Mouse (Mus musculus) heart, adult 9 months (tissue): ENCODE results near the gene Bcas3.

Source experiments
- DNase-seq, 2 experiments: peaks; one replicate each; pipeline ENCODE4 v3.0.0; 2022; ENCODE audit warnings: low spot score in 2 of 2

Bcas3 gene

DNA sequence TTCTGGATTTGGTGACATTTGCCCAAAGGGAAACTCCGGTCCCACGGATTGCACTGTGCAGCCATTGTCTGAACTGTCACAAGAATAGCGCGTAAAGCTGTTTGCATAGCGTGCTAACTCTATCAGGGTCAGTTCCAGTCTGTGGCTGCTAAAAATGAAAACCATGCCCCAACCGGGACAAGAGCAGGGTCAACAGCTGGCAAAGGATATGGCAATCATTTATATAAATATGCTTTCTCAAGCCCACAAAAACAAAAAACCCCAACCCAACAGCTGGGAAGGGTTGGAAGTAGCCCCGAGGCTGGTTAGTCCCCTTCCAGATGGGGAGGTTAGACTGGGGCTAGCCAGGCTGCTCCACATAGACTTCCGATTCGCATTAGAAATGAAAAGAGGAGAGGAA, 314.8 kb downstream of the Bcas3 start:
- DNase-seq, result no peak

DNA sequence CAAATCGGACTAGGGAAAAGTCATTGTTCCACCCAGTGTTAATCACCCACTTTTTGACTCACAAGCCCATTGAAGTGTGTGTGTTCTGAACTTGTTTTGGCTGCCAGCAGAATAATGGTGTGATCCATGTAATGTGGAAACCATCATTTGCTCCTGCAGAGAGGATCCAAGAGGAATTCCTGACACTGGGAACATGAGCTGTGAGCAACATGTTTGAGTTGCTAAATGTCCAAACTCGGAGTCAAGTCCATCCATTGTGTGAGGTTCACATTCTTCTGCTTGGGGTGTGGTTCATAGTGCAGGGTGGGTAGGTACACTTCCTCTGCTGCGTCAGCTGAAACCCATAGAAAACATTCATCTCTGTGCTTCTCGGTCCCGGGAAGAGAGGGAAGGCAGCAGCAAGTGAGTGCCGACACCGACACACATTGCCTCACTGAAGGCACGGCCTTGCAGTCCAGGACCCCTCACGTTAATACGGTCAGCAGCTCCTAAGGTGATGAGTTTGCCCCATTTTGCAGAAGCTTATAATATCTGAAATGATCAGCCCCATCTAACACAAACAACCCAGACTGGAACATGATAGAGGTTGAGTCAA, 320.0 kb downstream of the Bcas3 start:
- no peak for DNase-seq

DNA sequence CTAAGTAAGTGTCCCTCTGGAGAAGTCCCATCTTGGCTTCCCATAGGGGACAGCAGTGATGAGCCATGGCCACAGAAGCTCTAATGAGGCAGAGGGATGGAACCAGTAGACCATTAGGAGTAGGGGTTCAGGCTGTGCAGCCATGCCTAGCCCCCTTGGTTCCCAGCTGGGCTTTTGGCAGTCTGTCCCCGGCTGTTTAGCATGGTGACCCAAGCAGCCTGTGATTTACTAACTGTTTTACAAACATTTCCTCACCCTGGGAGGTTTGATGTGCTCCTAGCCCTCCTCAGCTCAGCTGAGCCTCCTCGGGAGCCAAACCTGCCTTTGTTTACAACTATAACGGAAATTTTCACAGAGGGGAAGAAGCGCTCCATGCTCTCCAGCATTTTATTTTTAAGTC, 322.3 kb downstream of the Bcas3 start:
- DNase-seq, result no peak

DNA sequence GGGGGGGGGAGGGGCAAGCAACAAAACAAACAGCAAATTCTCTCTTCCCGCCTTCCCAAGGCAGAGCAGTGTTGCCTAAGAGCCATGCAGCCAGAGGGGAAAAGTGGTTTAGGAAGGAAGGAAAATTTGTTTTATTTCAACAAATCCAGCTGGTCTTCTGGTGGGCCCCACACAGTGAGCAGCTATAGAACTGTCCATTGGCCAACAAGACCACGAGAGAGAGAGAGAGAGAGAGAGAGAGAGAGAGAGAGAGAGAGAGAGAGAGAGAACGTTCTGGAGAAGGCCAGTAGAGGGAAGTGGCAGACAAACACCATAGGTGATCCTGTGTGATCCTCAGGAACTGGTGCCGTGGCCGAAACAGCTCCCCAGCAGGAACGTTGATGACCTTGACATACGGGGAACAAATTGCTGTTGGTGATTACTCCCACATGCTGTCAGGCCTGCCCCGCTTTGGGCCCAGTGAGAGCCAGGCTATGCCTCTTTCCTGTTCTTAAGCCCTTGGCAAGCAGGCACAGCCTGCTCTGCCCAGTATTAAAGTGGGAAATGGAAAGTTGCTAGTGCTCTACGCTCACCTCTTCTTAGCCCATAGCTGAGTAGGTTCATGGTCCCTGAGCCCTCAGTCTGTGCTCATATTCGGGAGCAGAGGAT, 323.5 kb downstream of the Bcas3 start:
- no peak for DNase-seq

DNA sequence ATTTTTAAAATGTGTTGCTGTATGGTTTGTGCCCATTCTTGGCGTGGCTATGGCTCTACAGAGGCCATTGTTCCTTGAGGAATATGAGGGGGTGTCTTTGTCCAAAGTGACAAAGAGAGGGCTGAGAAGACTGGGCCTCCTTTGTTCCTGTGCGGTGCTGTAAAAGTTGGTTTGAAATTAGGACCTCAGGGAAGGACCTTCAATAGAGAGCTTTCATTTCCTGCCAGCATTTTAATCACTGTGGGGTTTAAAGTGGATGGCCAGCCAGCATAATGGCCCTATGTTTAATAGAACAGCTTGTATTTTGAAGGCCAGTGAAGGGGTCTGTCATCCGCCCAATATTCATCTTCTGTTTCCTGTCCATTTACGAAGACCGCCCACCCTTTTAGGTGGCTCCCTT, 325.7 kb downstream of the Bcas3 start:
- no peak for DNase-seq

DNA sequence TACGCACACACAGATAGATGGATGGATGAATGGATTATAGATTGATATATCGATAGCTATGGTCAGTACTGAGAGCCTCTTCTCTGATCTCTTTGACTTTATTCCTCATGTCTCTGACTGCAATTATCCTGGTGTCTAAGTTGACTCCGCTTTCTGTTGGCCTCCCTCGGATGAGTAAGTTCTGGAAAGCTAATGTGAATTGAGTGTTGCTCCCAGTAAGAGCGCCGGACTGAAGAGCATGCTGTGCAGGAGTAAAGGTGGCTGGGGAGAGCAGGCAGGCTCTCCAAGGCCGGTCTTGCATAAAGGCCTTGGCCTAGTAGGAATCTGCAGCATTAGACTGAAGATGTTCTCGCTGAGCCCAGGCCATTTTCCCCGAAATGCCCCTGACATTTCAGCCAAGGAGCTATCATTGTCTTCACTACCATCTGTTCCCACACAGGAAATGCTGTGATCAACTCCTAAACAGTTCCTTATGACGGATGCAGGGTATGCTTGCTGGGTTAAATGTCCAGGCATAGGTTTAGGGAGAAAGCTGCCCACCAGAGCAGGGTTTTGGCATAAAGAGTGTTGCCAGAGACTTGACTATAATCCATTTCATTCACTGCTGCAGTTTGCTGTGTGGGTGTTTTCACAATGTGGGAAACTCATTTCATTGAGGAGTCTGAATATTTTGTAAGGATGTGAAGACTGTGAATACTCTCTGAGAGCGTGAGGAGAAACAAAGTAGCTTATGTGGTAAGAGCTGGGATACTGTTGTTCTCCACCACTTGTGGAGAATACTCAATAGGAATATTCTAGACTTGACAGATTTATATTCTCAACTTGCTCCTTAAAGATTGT, 328.8 kb downstream of the Bcas3 start:
- no peak for DNase-seq

DNA sequence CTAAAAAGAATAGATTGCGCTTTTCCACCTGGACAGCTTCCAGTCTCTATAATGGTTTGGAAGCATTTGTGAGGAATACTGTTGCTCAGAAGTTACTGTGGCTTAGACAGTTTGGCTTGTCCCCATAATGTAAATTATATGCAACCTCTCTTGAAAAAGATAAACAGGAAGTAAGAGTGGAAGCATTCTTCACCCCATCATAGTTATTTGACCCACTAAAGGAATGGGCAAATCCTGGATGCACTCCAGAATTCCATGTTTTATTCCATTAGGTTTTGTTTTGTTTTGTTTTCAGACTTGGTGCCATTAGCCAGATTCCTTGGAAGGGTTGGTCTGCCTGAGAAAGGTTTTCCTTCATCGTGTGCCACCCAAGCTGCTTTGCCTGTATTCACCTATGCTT, 332.0 kb downstream of the Bcas3 start:
- no peak for DNase-seq

DNA sequence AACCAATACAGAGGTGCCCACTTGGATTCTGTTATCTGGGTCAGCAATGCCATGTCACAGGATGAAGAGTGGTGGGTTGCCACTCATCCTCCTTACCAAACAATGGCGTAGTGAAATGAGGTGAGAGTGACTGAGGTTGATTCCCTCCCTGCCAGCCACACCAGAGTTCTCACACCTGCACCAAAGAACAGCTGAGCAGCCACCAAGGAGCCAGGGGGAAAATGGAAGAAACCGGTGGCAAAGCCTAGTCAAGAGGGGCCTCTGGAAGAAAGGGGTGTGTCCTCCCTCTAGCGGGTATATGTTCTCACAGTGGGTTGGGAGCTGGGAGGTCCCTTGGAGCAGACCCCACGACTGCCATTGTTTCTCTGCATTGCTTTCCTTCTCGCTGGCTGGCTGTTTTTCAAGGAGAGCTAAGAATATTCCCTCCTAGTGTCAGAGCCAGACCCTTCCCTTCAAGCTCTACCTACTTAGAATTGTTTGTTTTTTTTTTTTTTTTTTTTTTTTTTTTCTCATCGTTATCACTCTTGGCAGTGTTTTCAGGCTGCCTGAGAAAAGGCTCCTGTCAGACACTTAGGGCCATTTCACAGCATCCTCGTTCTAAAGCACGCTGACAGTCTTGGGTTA, 335.0 kb downstream of the Bcas3 start:
- DNase-seq, result no peak

DNA sequence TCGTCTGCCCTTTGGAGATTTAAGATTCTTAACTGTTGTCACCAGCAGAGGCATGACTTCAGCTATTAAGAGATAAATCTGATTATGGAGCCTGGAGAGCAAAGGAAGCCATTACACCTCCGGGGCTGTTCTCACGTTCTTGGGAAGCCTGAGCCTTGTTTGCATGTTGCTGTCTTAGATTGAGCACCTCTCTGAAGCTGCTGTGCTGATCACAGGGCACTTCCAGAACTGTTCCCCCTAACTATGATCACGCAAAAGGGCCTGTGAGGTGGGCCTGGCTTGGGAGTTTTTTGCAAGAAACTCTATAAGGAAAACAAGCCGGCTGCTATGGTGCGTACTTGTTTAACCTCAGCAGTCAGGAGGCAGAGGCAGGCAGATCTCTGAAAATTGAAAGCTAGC, 335.5 kb downstream of the Bcas3 start:
- DNase-seq, result no peak

DNA sequence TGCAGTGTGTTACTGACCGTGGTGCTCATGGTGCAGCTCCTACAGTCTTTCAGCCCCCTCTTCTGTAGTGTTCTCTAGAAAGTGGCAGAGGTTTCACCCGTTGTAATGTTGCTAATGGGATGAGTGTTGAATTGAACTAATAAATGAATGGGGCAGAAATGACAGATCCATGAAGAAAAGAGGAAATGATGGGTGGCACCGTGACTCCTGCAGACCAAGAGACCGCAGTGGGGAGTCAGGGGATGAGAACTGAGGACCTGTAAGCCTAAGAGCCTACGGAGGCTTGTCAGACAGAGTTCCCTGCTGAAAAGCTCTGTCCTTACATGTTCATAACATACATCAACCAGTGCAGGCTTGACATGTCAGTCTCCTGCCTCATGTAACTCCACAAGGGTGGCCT, 336.3 kb downstream of the Bcas3 start:
- DNase-seq, result no peak

DNA sequence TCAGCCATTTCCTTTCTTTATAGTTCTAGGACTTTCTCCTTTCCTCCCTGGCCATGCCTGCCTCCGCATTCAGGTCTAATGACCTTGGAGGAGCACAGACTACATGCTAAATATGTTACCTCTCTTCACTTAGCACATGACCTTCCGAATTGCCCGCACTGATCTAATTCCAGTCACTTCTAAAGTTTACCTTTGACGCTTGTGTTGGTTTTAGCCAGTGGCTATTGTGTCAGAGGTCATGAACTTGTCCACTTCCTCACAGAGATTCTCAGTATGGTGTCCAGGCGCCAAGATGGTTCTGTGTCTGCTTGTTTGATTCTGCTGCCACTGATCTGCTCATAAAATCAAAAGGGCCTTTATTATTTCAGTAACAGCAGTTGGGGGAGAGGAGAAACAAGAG, 338.3 kb downstream of the Bcas3 start:
- no peak for DNase-seq

DNA sequence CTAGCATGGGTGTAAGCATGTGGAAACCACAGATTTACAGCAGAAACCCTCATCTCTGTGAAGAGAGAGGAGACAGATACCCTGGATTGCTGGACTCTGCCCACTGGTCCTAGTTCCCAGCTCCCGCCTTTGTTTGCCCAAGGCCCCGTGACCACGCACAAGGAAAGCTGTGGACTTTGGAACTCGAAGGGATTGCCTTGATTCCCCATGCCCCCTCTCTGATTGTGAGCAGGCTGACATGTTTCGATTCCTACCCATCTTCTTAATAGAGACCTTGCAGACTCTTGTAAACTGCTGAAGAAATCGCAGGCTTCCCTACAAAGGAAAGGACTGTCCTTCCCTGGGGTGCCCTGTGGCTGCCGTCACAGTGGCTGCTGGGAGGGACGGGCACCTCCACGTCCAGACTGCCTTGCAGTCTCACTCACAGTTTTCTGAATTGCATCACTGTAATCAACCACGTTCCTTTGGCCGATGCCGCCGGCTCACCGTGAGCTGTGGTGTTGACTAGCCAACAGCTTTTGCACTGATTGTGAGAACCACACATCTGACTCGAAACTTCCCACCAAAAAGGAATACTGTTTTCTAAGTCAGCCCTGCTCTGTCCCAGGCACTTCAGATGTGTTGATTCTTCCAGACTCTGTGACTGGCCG, 342.8 kb downstream of the Bcas3 start:
- no peak for DNase-seq

DNA sequence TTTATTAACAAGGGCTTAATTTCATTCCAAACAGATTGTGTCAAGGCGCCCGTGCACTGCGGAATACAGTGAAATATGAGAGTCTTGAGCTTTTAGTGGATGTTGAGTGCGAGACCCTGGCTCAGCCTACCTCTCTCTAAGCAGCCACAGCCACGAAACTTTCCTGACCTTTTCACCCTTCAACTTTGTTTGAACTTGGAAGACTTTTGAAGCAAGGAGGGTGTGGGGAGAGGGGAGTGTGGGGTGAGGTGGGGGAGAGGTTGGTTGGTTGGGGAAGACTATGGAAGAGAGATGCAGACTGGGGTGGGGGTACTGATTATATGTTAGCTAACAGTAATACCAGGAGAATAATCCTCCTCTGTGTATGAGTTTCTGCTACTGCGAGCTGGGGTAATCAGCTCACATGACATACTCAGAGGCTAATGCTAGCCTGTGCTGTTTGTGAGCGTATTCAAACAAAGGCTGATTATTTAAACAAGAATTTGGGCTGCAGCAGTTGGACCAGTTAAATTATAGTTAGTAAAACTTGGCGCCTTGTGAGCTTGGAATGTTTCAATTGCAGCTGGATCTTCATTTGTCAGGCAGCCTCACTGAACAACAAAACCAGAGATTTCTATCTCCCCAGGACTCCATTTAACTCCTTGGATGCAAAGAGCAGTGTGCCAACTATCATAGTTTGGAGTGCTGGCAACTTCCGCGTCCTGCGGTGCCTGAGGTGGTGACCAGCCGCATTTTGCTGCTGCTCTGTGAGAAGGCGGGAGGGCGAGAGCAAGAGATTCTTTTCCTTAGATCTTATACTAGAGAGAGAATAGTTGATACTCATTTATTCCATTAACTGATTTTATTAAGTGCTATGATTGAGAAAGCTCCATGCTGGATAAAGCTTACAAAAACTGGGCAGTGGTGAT, 343.8 kb downstream of the Bcas3 start:
- no peak for DNase-seq

DNA sequence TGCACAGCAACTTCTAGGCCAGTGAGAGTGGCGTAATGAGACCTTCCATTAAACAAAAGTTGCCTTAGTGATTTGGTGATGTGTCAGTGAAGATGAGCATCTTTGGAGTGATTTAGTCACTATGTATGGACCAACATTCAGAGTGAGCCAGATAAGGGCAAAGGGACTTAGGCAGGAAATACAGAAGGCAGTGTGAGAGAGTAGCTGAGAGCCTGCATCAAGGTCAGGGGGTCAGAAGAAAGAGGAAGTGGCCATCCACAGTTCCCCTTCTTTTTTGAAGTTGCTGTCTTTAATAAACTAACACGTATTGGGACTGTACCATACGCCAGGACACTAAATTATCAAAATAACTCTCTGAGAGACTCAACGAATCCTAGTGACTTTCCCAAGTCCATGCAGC, 344.5 kb downstream of the Bcas3 start:
- no peak for DNase-seq

DNA sequence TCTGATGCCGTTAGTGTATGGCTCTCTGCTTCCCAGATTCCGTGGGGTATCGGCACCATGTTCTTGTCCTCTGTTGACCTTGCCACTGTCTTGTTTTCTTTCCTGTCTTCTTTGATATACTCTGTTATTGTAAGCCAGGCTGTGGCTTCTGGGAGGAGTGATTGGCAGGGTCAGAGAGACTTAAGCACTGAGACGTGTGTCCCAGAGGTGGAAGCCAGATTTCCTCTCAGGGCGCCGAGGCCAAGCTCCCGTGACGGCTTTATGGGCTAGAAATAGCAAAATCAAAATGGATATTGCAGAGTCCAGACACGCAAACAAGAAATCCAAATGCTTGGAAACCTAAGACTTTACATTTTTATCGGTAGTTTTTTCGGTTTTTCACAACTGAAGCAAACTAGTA, 345.3 kb downstream of the Bcas3 start:
- no peak for DNase-seq

DNA sequence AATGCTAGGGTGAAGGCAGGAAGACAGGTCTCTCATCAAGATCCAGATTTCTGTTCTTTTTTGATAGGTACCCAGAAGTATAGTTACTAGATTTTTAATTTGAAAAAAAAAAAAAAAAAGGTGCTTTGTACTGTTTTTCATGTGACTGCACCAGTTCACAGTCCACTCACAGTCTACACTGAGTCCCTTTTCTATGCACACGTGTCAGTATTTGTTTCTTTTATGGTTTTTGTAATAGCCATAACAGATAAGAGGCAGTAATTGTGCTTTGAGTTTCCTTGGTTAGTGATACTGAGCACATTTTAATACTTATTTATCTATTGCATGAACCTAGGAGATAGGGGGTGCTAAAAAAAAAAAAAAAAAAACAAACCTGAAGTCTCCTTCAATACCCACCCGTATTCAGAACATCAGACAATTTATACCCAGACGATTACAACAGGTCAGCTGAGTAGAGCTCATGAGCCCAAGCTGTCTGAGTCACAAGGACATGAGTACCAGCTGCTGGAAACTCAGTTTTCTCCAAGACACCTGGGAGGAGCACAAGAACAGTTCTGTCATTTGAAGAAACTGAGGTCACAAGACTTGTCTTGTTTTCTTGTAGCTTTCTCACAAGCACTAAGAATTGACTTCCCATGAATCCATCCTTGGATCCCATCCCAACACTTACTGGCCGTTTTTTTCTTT, 351.2 kb downstream of the Bcas3 start:
- no peak for DNase-seq

DNA sequence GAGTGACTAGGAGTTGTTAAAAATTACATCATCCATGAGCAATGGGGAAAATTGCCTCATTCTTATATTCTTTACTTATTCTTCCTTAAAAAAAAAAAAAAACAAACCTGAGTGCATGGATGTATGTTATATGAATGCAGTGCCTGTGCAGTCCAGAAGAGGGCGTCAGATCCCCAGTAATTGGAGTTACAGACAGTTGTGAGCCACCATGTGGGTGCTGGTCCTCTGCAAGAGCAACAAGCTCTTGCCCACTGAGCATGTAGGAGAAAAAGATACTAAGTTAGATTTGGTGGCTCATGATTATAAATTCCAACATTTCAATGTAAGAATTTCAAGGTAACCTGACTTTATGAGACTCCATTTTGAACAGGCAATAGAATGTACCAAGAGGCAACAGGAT, 353.7 kb downstream of the Bcas3 start:
- no peak for DNase-seq

DNA sequence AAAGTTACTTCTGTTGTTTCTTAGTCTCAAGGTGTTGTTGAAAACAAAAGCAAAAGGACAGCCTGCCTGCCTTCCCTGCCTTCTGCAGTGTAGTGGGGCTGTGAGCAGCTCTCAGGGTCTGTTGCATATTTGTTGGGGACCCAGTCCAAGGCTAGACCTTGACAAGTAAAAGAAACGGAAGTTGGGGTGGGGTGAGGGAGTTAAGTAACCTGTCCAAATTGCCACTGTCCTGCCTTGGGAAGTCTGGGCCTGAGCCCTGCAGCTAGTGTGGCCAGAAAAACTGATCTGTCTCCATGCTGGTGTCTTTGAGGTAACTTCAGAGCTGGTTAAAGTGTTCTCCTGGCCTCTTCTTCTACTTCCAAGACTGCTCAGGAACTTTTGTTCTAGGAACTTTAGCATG, 354.5 kb downstream of the Bcas3 start:
- DNase-seq, result no peak

DNA sequence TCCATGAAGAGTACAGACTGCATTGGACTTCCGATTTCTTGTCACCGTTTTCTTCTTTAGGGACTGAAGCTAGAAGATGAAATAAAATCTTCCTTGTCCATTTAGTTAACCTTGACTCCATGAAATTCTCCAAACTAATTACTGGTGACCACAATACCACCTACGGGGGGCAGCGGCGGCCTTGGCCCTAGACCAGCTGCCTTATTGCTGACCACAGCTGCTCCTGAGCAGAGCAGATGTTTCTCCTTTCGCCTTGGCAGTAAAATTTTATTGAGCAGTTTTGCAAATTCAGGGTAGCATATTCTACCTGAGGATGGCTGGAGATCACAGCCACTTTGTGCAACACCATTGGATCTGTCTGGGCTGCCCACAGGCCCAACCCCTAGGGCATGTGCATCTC, 356.2 kb downstream of the Bcas3 start:
- DNase-seq, result no peak

DNA sequence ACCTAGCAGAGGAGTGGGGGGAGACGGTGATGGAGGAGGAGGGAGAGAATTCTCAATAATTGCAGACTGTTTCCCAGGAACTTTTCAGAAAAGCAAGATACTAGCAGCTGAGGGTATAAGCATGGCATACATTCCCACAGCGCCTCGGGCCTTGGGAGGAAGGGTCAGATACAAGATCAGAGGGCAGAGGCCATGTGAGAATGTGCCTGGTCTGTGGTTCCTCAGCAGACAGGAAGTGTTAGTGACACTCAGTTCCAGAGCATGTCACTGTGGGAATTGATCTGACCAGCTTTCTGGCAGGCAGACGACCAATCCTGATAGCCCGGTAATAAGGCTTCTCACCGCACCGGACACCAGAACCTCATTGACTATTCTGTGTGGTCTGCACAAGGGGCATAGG, 357.2 kb downstream of the Bcas3 start:
- no peak for DNase-seq
